Mouse (Mus musculus) CD8-positive naive resting alpha-beta T cell, adult 57 days (primary cell): Measurements from ENCODE around the gene Rapgef4. TPM values are rescaled to one million over a fixed set of nuclear protein-coding genes. Genes with fewer than 3 reads are reported as not detected.

Experiments
- total RNA-seq: library from RNA; stranded (reverse); gene quantifications from one replicate; pipeline ENCODE4 v1.2.4, GENCODE M21; 2023

Rapgef4 gene
- total RNA-seq, result 137 TPM

DNA sequence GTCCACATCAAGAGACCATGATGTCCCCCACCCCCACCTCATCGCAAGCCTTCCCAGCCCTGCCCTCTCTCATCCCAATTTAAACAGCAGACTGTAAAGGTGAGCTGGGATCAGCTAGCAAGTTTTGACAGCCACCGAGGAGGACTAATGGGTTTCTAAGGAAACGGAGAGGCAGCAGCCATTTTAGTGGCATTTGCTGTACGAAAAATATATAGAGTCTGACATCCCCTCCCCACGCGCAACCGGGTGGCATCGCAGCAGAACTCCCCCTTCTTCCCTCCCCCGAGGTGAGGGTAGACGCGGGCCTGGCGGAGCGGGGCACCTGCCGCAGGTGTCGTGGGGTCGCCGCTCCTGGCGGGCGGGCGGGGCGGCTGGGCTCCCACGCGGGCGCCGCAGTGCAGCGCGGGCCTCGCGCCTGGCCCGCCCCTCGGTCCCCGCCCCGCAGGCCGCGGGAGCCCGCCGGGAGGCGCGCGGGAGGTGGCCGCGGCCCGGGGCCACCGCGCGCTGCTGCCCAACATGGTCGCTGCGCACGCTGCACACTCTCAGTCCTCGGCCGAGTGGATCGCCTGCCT is at the start of gene Rapgef4:
Gene Rapgef4, plus strand, starts transcription at position 470 of the 572 bp plus-strand sequence.

DNA sequence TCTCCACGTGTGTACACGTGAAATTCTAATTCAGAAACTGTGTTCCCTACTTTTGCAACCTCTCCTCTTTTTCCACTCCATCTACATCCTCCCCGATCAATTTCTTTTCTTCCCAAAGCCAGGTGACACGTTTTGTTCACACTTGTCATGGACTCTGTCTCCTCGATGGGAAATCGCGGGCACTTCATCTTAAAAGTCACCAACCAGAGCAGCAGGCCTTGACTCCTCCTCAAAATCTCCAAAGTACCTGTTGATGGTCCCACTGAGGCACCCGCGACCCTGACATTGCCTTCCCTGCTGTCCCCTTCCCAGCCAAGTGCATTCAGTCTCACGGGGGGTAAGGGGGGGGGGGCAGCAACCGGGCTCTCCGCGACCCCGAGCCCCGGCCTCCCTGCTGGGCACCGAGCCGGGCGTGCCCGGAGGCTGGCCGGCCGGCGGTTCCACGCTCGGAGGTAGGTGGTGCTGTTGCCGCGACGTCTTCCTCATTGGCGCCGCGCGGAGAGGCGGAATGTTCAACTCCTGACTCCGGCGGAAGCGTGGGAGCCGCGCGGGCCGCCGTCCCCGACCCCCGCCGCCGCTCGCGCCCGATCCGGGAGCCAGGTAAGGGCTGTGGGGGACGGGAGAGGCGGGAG is 304.3 kb downstream of the Rapgef4 start, which contains the start of gene Map3k20:
Gene Map3k20, plus strand, starts transcription at position 382 of the 632 bp plus-strand sequence.

Other genes starting within 250 kb of the Rapgef4 start
- 166 TPM for gene Itga6, start 235.6 kb upstream of the Rapgef4 start, total RNA-seq
- 94.9 TPM for gene Pdk1, start 108.0 kb upstream of the Rapgef4 start, total RNA-seq